ENCODE assay signal across 9 mouse cellular contexts in the genomic region with DNA sequence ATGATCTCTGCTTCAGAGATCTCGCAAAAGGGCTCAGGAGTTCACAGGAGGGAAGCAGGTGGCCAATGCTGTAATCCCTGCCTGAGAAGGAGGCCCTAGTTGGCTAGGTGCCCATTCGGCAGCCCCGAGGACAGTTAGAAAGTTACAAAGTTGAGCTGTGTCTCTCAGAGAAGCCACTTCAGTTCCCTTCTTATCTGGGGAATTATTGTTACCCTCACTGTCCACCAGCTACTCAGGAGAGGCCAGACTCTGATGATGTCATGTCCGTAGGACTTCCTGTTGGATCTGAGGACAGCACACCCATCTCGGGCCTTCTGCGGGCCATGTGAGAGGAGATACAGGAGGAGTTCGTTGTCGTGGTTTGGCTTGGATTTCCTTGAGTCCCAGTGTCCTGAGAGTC. TPM values are rescaled to one million over a fixed set of nuclear protein-coding genes. Genes with fewer than 3 reads are reported as not detected.
DNase-seq lines count a peak whose midpoint lies in the region; ATAC-seq and TF ChIP-seq lines count a peak whose summit lies in the region.
"Had no signal": no experiment of that assay in that cellular context is flagged by ENCODE, and none has a peak within 500 bp of the region (broad histone marks: within the 10 kb centered on the region; RNA-seq: fewer than 3 reads in every experiment).

No protein-coding gene starts in this region.

- no peaks in the 10 kb centered on the region for H3K36me3 ChIP-seq in heart, adult 2 months (ENCODE audit: control insufficient read depth, insufficient read depth, low read length)
- H3K36me3 ChIP-seq in midbrain, embryonic 16.5 days (ENCODE audit: control insufficient read depth, insufficient read depth, low read length): no peaks in the 10 kb centered on the region

- H3K4me1 ChIP-seq in heart, adult 2 months (ENCODE audit: control insufficient read depth, insufficient read depth, low read length): peaks cover 6% of the 10 kb centered on the region
- H3K4me1 ChIP-seq in midbrain, embryonic 16.5 days (ENCODE audit: control insufficient read depth, insufficient read depth, low read length): peaks cover 6% of the 10 kb centered on the region

- TF ChIP-seq CTCF in heart, adult 2 months (IDR thresholded peaks at IDR 0.05): no peak

- intact Hi-C loops in heart, adult 2 months (cut with DNase I): loop anchor here (5.0 kb wide), 2 partner anchors 48 to 108 kb away; partner anchors contain the start of gene Dnaic2

- 14% methylated on average over 8 of the region's 8 CpGs for WGBS in heart, adult 2 months
- 75% methylated on average over 8 of the region's 8 CpGs for whole genome bisulfite sequencing in midbrain, embryonic 16.5 days

- H3K4me2 ChIP-seq in midbrain, embryonic 16.5 days (ENCODE audit: low read length): no peak overlapping the region

- TF ChIP-seq EP300 in heart, adult 2 months (IDR thresholded peaks at IDR 0.05; ENCODE audit: insufficient read depth, low read depth, low read length): no peak

- H3K9ac ChIP-seq in heart, adult 2 months (ENCODE audit: low read depth, low read length): no peak overlapping the region
- H3K9ac ChIP-seq in midbrain, embryonic 16.5 days (ENCODE audit: low read depth, low read length): no peak overlapping the region
- H3K9ac ChIP-seq: liver, embryonic 14.5 days had no signal

- 0 out of 2 replicates have a peak, but pooled peaks have one; percentile 11 for TF ChIP-seq POLR2A in heart, adult 2 months (IDR thresholded peaks at IDR 0.05; ENCODE audit: insufficient read depth, low read depth, low read length)

- peak overlapping the region; percentile 69 for H3K27ac ChIP-seq in heart, adult 2 months
- no peak overlapping the region for H3K27ac ChIP-seq in midbrain, embryonic 16.5 days (ENCODE audit: low read length)
- H3K27ac ChIP-seq: liver, embryonic 14.5 days had no signal

- DNase-seq in cerebellum, adult 11 months: peak; percentile 53
- DNase-seq in cerebellum, postnatal 4 days (ENCODE audit: low spot score in 2 of 2): no peak
- DNase-seq in 3T3-L1 (ENCODE audit: low read depth, low spot score): peak; percentile 25
- peak; percentile 44 to 57 for DNase-seq in heart, adult 2 months
- peak; percentile 51 to 67 for DNase-seq in kidney, postnatal 4 days
- no peak for DNase-seq in right cerebral cortex, postnatal 10 days (ENCODE audit: low spot score in 2 of 2)
- no peak for DNase-seq in left cerebral cortex, adult 9 months (ENCODE audit: low spot score in 2 of 2)

- H3K9me3 ChIP-seq in midbrain, embryonic 16.5 days (replicated peaks; ENCODE audit: control insufficient read depth, low read length, poor library complexity, severe bottlenecking): no peaks in the 10 kb centered on the region

- no peak overlapping the region for H3K4me3 ChIP-seq in heart, adult 2 months
- H3K4me3 ChIP-seq in midbrain, embryonic 16.5 days (ENCODE audit: low read depth, low read length): no peak overlapping the region

- no peaks in the 10 kb centered on the region for H3K79me2 ChIP-seq in heart, adult 2 months (replicated peaks; ENCODE audit: control insufficient read depth, insufficient read depth, low read length)

- ATAC-seq in midbrain, embryonic 16.5 days: no peak

- H3K27me3 ChIP-seq in heart, adult 2 months (ENCODE audit: control insufficient read depth, insufficient read depth, low read length): no peaks in the 10 kb centered on the region
- H3K27me3 ChIP-seq in midbrain, embryonic 16.5 days (ENCODE audit: control insufficient read depth, insufficient read depth, low read depth, low read length): peaks cover 5% of the 10 kb centered on the region

RNA-seq across cellular contexts. Expression of gene Ttyh2, which starts 4.4 kb away (rescaled TPM):
- 1 to 10 TPM; 4.3 to 4.9 TPM for total RNA-seq in heart, adult 2 months (2021)
- 6.3 and 7.5 TPM in 2 replicates for polyA plus RNA-seq in heart, adult 2 months (2012; rRNA removed)
- 29.2 and 30.9 TPM in 2 replicates for polyA plus RNA-seq in midbrain, embryonic 16.5 days (2015; fragmentation: Nextera tagmentation; extraction: Ambion mirVana)

RNA-seq across cellular contexts. Expression of gene Rpl38, which starts 11.3 kb away (rescaled TPM):
- total RNA-seq in heart, adult 2 months (2021): 100 to 1,000 TPM; 587 to 660 TPM
- polyA plus RNA-seq in heart, adult 2 months (2012; rRNA removed): 335 and 344 TPM in 2 replicates
- 641 and 649 TPM in 2 replicates for polyA plus RNA-seq in midbrain, embryonic 16.5 days (2015; fragmentation: Nextera tagmentation; extraction: Ambion mirVana)

RNA-seq across cellular contexts. Expression of gene Dnaic2, which starts 47.6 kb away (rescaled TPM):
- total RNA-seq in heart, adult 2 months (2021): under 1 TPM; 0.16 to 0.18 TPM
- polyA plus RNA-seq in heart, adult 2 months (2012; rRNA removed): 0.44 and 1.5 TPM in 2 replicates
- polyA plus RNA-seq in midbrain, embryonic 16.5 days (2015; fragmentation: Nextera tagmentation; extraction: Ambion mirVana): 2.2 and 3.1 TPM in 2 replicates

Comparison
In these comparisons a context has a peak if more than half of its experiments do, and no peak if none do; other contexts are left out.
1. DNase-seq: peak in cerebellum, adult 11 months (single experiment), 3T3-L1 (single experiment), heart, adult 2 months (2 of 2) and kidney, postnatal 4 days (2 of 2); none in cerebellum, postnatal 4 days (0 of 2), right cerebral cortex, postnatal 10 days (0 of 2) and left cerebral cortex, adult 9 months (0 of 2).